Mouse (Mus musculus) left cerebral cortex, postnatal 10 days (tissue): ENCODE measurements at regions not wholly inside any gene's neighbourhood (a gene's known extent, or its start where the extent isn't known, plus 50 kb on each side); places are given as distances from the start of the nearest gene placed in this dataset.

Experiments
- DNase-seq, 2 experiments: peaks; one replicate each; pipeline ENCODE4 v3.0.0; 2021 to 2022; ENCODE audit warnings: low spot score in 2 of 2, mixed read lengths in 1 of 2; ENCODE audit errors: extremely low spot score in 1 of 2
- intact Hi-C: fragments of 180-260 bp; cut with DNase I; formaldehyde crosslinking; loops from one replicate; pipeline ENCODE4 v1.15.1; 2025

GRCm38 (mm10) chr13:57365096-57365495 lies 469.3 kb upstream of the Trpc7 start:
- no peak for DNase-seq
- intact Hi-C loops: no loop called here

- no peak for DNase-seq
- intact Hi-C loops: no loop called here
Observed at GRCm38 (mm10) chr13:57364396-57364795, 468.6 kb upstream of the Trpc7 start.

- no peak for DNase-seq
- intact Hi-C loops: no loop called here
Observed at GRCm38 (mm10) chr13:57362563-57362962, 466.8 kb upstream of the Trpc7 start.

DNA sequence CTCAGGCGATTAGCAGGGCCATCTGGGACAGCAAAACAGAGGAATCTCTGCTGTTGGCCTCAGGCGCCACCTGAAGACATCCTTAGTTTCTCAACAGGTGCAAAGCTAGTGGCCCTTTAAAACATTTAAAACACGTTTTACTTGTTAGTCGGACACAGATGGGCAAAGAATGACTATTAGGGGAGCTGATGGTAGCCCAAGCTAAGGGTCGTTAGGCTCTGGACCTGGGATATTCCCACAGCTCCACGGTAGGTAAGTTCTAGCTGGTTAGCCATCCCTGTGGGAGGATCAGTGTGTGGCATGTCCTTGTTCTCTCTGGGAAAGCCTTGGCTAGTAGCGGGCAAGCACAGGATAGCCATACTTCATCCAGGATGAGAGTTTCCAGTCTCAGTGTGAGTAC lies 465.5 kb upstream of the Trpc7 start:
- DNase-seq: no peak
- intact Hi-C loops: no loop called here

DNA sequence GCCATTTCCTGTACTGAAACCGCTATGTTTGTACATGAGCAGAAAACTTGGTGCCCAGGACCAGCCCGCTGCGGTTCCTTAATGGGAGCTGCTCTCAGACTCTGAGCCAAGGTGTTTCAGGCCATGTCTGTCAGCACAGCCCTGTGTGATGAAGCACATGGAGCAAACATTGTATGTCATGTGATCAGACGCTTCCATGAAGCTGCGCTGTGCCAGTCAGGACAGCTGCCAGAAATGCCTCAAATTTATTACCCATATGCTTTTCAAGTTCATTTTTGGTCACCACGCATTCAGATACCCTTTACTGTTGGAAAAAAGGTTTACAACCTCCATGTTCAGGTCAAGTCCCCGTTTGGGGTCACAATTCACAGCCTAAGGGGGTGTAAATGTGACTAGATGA lies 458.8 kb upstream of the Trpc7 start:
- no peak for DNase-seq
- intact Hi-C loops: no loop called here

DNA sequence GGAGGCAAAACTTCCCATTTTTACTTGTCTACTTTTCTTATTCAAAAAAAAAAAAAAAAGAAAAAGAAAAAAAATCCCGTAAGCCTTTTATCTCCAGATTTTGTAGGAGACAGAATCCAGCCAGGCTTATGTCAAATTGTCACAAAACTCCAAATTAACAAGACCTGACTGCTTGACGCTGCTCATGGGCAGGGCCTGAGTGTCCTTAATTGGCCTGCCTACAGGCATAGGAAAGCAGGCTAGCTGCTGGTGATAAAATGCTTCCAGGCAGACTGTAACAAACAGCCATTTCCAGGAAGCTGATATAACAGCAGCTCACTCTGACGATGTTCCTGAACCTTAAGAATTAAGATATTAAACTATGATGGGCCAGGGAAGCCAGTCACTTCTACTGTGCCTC lies 458.2 kb upstream of the Trpc7 start:
- intact Hi-C loops: no loop called here
- DNase-seq: no peak

DNA sequence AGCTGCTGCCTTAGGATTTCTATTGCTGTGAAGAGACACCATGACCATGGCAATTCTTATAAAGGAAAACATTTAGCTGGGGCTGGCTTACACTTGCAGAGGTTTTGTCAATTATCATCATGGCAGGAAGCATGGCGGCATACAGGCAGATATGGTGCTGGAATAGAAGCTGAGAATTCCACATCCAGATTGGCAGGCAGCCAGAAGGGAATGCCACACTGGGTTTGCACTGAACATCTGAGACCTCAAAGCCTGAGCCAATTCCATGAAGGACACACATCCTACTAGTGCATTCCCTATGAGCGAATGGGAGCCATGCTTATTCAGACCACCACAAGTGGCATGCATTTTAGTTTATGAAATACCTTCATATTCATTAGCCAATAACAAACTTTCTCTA lies 455.0 kb upstream of the Trpc7 start:
- peak in 1 of 2 experiments; percentile 28 for DNase-seq
- intact Hi-C loops: no loop called here

- no peak for DNase-seq
- intact Hi-C loops: no loop called here
Observed at GRCm38 (mm10) chr13:57338676-57339075, 442.9 kb upstream of the Trpc7 start.

GRCm38 (mm10) chr13:57336596-57336995 lies 440.8 kb upstream of the Trpc7 start:
- intact Hi-C loops: no loop called here
- no peak for DNase-seq

DNA sequence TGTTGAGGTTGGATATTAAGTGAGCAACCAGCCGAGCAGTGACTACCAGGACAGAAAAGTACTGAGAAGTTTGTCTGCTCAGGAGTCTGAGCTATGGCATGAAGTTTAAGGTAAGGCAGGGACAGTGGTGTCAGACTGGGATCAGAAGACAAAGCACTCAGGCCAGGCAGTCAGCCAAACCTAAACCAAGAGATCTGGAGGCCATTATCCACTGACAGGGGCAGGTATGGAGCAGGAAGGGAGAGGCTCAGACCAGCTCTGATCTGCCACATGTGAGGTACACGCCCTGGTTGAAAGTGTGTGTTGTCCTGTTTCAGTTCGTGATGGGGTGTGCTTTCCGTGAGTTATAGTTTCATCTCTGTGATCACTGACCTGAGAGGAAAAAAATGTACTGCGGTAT lies 437.2 kb upstream of the Trpc7 start:
- intact Hi-C loops: no loop called here
- no peak for DNase-seq

DNA sequence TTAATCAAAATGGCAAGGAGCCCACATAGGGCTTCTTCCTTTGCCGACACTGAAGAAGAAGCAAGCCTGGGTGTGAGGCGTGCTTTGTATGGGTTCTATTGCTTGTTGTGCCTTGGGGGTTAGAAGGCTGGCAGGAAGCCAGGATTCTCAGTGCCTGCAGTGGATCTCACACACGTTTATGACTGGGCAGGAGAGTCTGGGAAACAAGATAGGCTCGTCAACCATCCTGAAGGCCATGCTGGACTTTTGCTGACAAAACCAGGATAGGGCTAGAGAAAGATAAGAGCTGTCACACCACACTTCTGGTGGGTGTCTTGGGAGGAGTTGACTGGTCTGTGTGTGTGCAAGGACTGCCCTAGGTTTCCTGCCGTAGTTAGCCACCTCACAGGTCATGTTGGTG lies 436.1 kb upstream of the Trpc7 start:
- intact Hi-C loops: no loop called here
- no peak for DNase-seq

GRCm38 (mm10) chr13:57325306-57325925 lies 429.6 kb upstream of the Trpc7 start:
- intact Hi-C loops: no loop called here
- no peak for DNase-seq

DNA sequence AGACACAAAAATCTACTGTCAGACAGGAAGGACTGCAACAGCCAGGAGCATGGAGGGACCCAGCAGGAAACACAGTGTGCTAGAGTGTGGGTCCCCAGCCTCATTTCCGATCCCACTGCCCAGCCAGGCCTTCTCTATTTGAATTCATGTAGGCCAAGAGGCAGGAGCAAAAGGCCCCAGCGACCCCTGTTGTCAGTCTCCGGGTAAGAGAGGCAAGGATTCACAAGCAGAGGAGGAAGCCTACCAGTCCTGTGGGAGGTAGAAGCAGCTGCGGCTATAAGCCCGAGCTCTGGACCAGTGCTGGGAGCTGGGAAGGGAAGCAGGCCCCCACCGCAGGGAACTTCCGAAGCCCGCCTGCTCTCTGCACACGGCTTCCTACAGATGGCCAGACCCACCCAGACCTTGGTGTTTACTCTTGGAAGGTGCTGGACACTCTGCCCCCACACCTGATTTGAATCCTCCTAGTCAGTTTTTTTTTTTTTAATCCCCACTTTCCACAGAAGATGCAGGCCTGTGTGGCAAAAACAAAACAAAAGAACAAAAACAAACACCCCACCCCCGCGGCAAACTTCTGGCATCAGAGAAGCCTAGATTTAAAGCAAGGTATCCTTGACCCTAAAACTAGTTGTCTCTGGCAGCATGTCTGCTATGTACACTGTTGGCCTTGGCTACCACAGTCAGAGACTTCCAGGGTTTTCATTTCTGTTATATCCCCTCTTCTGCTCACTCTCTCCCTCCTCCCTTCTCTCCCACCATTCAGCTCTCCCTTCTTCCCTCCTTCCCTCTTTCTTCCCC lies 420.6 kb upstream of the Trpc7 start:
- intact Hi-C loops: no loop called here
- DNase-seq: peak in 1 of 2 experiments; percentile 45

GRCm38 (mm10) chr13:57314512-57314911 lies 418.7 kb upstream of the Trpc7 start:
- DNase-seq: no peak
- intact Hi-C loops: no loop called here

- no peak for DNase-seq
- intact Hi-C loops: no loop called here
Observed at GRCm38 (mm10) chr13:57313731-57314130, 417.9 kb upstream of the Trpc7 start.

DNA sequence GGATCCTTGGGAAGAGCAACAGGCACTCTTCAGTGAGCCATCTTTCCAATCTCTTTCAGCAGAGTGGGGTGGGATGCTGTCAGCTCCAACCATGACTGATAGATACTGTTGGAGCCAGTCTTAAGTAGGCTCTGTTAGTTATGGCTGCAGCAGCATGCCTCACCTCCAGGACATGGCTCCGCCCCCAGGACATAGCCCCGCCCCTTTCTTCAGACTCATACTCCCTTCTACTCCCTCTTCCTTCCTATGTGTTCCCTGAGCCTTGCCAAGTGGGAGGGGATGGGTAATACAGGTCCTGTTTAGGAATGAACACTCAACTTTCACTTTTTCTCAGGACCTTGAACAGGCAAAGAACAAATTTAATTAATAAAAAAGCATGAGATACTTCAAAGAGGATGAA lies 415.4 kb upstream of the Trpc7 start:
- intact Hi-C loops: no loop called here
- DNase-seq: no peak

GRCm38 (mm10) chr13:57309618-57310017 lies 413.8 kb upstream of the Trpc7 start:
- no peak for DNase-seq
- intact Hi-C loops: no loop called here

- intact Hi-C loops: no loop called here
- peak in 1 of 2 experiments; percentile 51 for DNase-seq
Observed at GRCm38 (mm10) chr13:57307971-57308903, 412.4 kb upstream of the Trpc7 start.

DNA sequence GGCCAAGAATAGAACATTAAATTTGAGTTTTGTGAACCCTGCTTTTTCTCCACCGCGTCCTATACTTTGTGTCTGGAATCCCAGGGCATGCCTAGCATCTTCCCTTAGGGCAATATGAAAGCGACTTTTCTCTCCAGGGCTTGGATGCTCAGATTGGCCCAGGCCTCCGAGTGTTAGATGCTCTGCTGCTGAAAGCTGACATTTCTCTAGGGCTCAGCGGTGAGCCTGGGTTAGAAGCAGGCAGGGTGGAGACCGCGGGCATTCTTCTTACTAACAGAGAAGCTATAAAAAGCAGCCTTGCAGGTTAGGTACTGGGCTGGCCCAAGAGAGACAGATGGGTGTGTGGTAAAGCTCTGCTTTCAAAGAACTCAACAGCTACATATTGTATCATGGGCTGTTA lies 409.8 kb upstream of the Trpc7 start:
- intact Hi-C loops: no loop called here
- no peak for DNase-seq

- DNase-seq: no peak
- intact Hi-C loops: no loop called here
Observed at GRCm38 (mm10) chr13:57303805-57304204, 408.0 kb upstream of the Trpc7 start.
